Mouse (Mus musculus) lung, postnatal 0 days (tissue): ENCODE results near the gene Ccdc36.

Source experiments
- CTCF ChIP-seq: IDR thresholded peaks from 2 replicates; pipeline ENCODE4 v1.5.1; 2016; ENCODE audit warnings: antibody characterized with exemption, mild to moderate bottlenecking
- EP300 ChIP-seq: IDR thresholded peaks from 2 replicates; pipeline ENCODE4 v1.6.1; 2016; ENCODE audit warnings: antibody characterized with exemption, mild to moderate bottlenecking, control low read depth

- TF ChIP-seq CTCF (no peak), EP300 (no peak)
Observed at GRCm38 (mm10) chr9:108449860-108450259, 21.6 kb upstream of the Ccdc36 start.
